Mouse (Mus musculus) olfactory bulb, adult 2 months (tissue): ENCODE measurements at regions not wholly inside any gene's neighbourhood (a gene's known extent, or its start where the extent isn't known, plus 50 kb on each side); places are given as distances from the start of the nearest gene placed in this dataset.

ENCODE experiments used
- CTCF ChIP-seq: fragments of 200-500 bp; IDR thresholded peaks from 2 replicates; pipeline ENCODE4 v1.5.1; 2012; ENCODE audit warnings: low read depth, mild to moderate bottlenecking, low read length, moderate library complexity; ENCODE audit not compliant: insufficient read depth
- POLR2A ChIP-seq: fragments of 200-500 bp; IDR thresholded peaks from 2 replicates; pipeline ENCODE4 v1.6.1; 2012; ENCODE audit warnings: mild to moderate bottlenecking, low read depth, low read length, moderate library complexity; ENCODE audit not compliant: insufficient read depth

- TF ChIP-seq CTCF (no peak), POLR2A (no peak)
Measured at GRCm38 (mm10) chr1:137827379-137827778, 348.1 kb downstream of the Ptprc start.
